Mouse (Mus musculus): ENCODE results near the gene Mapt. TPM values are rescaled to one million over a fixed set of nuclear protein-coding genes. Genes with fewer than 3 reads are reported as not detected.

Mapt gene
- polyA plus RNA-seq, 1 experiment: 1.4 TPM

GRCm38 (mm10) chr11:104363823-104364600, 132.8 kb downstream of the Mapt start:
- H3K27me3 ChIP-seq (ENCODE audit: control insufficient read depth, insufficient read depth, low read length): no peaks in the 10 kb centered on the region
- WGBS: 98% methylated on average over 2 of the region's 2 CpGs
- H3K27ac ChIP-seq (ENCODE audit: control insufficient read depth, insufficient read depth, low read length): no peak overlapping the region
- DNase-seq: no peak
- H3K4me3 ChIP-seq (ENCODE audit: control insufficient read depth, insufficient read depth, low read length): no peak overlapping the region
- H3K4me1 ChIP-seq (replicated peaks; ENCODE audit: control insufficient read depth, insufficient read depth, low read length): 0 out of 2 replicates have a peak, but pooled peaks cover 2% of the 10 kb centered on the region
- H3K36me3 ChIP-seq (ENCODE audit: control insufficient read depth, insufficient read depth, low read length): peaks cover 22% of the 10 kb centered on the region
- no peak for TF ChIP-seq POLR2A (IDR thresholded peaks at IDR 0.05; ENCODE audit: control insufficient read depth, extremely low read depth, insufficient read depth, low read length, poor library complexity)
- no peak for TF ChIP-seq CTCF (IDR thresholded peaks at IDR 0.05; ENCODE audit: borderline replicate concordance, control insufficient read depth, extremely low read depth, insufficient read depth, low read length, poor library complexity)

GRCm38 (mm10) chr11:104367486-104368190, 136.4 kb downstream of the Mapt start:
- no peak for DNase-seq
- 56% methylated on average over 5 of the region's 5 CpGs for WGBS
- Histone ChIP-seq H3K27me3 (ENCODE audit: control insufficient read depth, insufficient read depth, low read length) (no peaks in the 10 kb centered on the region), H3K27ac (ENCODE audit: control insufficient read depth, insufficient read depth, low read length) (no peak overlapping the region), H3K36me3 (ENCODE audit: control insufficient read depth, insufficient read depth, low read length) (peaks cover 22% of the 10 kb centered on the region), H3K4me3 (ENCODE audit: control insufficient read depth, insufficient read depth, low read length) (no peak overlapping the region), H3K4me1 (replicated peaks; ENCODE audit: control insufficient read depth, insufficient read depth, low read length) (no peaks in the 10 kb centered on the region)
- TF ChIP-seq POLR2A (IDR thresholded peaks at IDR 0.05; ENCODE audit: control insufficient read depth, extremely low read depth, insufficient read depth, low read length, poor library complexity): no peak
- TF ChIP-seq CTCF (IDR thresholded peaks at IDR 0.05; ENCODE audit: borderline replicate concordance, control insufficient read depth, extremely low read depth, insufficient read depth, low read length, poor library complexity): no peak

GRCm38 (mm10) chr11:104376291-104376690, 145.1 kb downstream of the Mapt start:
- H3K27me3 ChIP-seq (ENCODE audit: control insufficient read depth, insufficient read depth, low read length): no peaks in the 10 kb centered on the region
- 97% methylated on average over 3 of the region's 3 CpGs for WGBS
- H3K4me1 ChIP-seq (replicated peaks; ENCODE audit: control insufficient read depth, insufficient read depth, low read length): no peaks in the 10 kb centered on the region
- TF ChIP-seq POLR2A (IDR thresholded peaks at IDR 0.05; ENCODE audit: control insufficient read depth, extremely low read depth, insufficient read depth, low read length, poor library complexity) (no peak), CTCF (IDR thresholded peaks at IDR 0.05; ENCODE audit: borderline replicate concordance, control insufficient read depth, extremely low read depth, insufficient read depth, low read length, poor library complexity) (no peak)
- no peak for DNase-seq
- no peak overlapping the region for H3K27ac ChIP-seq (ENCODE audit: control insufficient read depth, insufficient read depth, low read length)
- peaks cover 10% of the 10 kb centered on the region for H3K36me3 ChIP-seq (ENCODE audit: control insufficient read depth, insufficient read depth, low read length)
- H3K4me3 ChIP-seq (ENCODE audit: control insufficient read depth, insufficient read depth, low read length): no peak overlapping the region

GRCm38 (mm10) chr11:104379635-104380034, 148.4 kb downstream of the Mapt start:
- Histone ChIP-seq H3K4me1 (replicated peaks; ENCODE audit: control insufficient read depth, insufficient read depth, low read length) (no peaks in the 10 kb centered on the region), H3K36me3 (ENCODE audit: control insufficient read depth, insufficient read depth, low read length) (peaks cover 6% of the 10 kb centered on the region), H3K27ac (ENCODE audit: control insufficient read depth, insufficient read depth, low read length) (no peak overlapping the region), H3K4me3 (ENCODE audit: control insufficient read depth, insufficient read depth, low read length) (no peak overlapping the region), H3K27me3 (ENCODE audit: control insufficient read depth, insufficient read depth, low read length) (no peaks in the 10 kb centered on the region)
- TF ChIP-seq CTCF (IDR thresholded peaks at IDR 0.05; ENCODE audit: borderline replicate concordance, control insufficient read depth, extremely low read depth, insufficient read depth, low read length, poor library complexity): no peak
- TF ChIP-seq POLR2A (IDR thresholded peaks at IDR 0.05; ENCODE audit: control insufficient read depth, extremely low read depth, insufficient read depth, low read length, poor library complexity): no peak
- 88% methylated on average over 1 of the region's 1 CpGs for WGBS
- DNase-seq: peak; percentile 14

Other genes starting within 250 kb of the Mapt start
- 0.19 and 0.24 TPM in 2 replicates for gene Crhr1, start 98.5 kb upstream of the Mapt start, polyA plus RNA-seq (2012; rRNA removed)
- 0.22 TPM in 1 of 2 replicates, not detected in the other for gene Sppl2c, start 45.1 kb upstream of the Mapt start, polyA plus RNA-seq (2012; rRNA removed)
- gene Kansl1, start 237.5 kb downstream of the Mapt start, polyA plus RNA-seq (2012; rRNA removed): 202 and 225 TPM in 2 replicates

Measured in thymus, adult 2 months (tissue).